Mouse (Mus musculus) liver, embryonic 15.5 days (tissue): ENCODE measurements around the gene Snrpd2. TPM values are rescaled to one million over a fixed set of nuclear protein-coding genes. Genes with fewer than 3 reads are reported as not detected.

Source experiments
- ATAC-seq: fragments of 200-750 bp; cut with Nextera tagmentation; 2 replicates; pipeline ENCODE4 v1.8.0; 2017; ENCODE audit warnings: moderate number of reproducible peaks, mild to moderate bottlenecking, moderate library complexity; ENCODE audit not compliant: insufficient read depth
- H3K27ac ChIP-seq: fragments of 300-500 bp; sonication (generic); replicated peaks from 2 replicates; pipeline ENCODE4 v1.5.1; 2015; ENCODE audit warnings: mild to moderate bottlenecking, inconsistent platforms
- H3K27me3 ChIP-seq: fragments of 300-500 bp; sonication (generic); 2 replicates; pipeline ENCODE4 v1.6.1; 2015; ENCODE audit warnings: mild to moderate bottlenecking, inconsistent platforms
- H3K36me3 ChIP-seq: fragments of 300-500 bp; sonication (generic); replicated peaks from 2 replicates; pipeline ENCODE4 v1.6.1; 2015; ENCODE audit warnings: moderate library complexity, mild to moderate bottlenecking, inconsistent platforms
- H3K4me1 ChIP-seq: fragments of 300-500 bp; sonication (generic); replicated peaks from 2 replicates; pipeline ENCODE4 v1.6.1; 2015; ENCODE audit warnings: inconsistent platforms
- H3K4me2 ChIP-seq: fragments of 300-500 bp; sonication (generic); 2 replicates; pipeline ENCODE4 v1.6.1; 2015; ENCODE audit warnings: moderate library complexity, mild to moderate bottlenecking, inconsistent platforms
- H3K4me3 ChIP-seq: fragments of 300-500 bp; sonication (generic); replicated peaks from 2 replicates; pipeline ENCODE4 v1.5.1; 2015; ENCODE audit warnings: mild to moderate bottlenecking, inconsistent platforms
- H3K9ac ChIP-seq: fragments of 300-500 bp; sonication (generic); 2 replicates; pipeline ENCODE4 v1.6.1; 2015; ENCODE audit warnings: moderate library complexity, mild to moderate bottlenecking, inconsistent platforms
- H3K9me3 ChIP-seq: fragments of 300-500 bp; sonication (generic); replicated peaks from 2 replicates; pipeline ENCODE4 v1.6.1; 2016; ENCODE audit warnings: inconsistent platforms
- WGBS: fragments of 180-500 bp; shearing (Covaris S2); methylation state at CpG from one replicate; pipeline ENCODE4 v1.1.7; 2015; ENCODE audit warnings: mixed read lengths; ENCODE audit not compliant: insufficient replicate concordance; 5-methylcytosine and 5-hydroxymethylcytosine counted together
- polyA plus RNA-seq: library from polyadenylated mRNA; unstranded; fragments of >200 nt; fragmentation: Nextera tagmentation; extraction: Ambion mirVana; gene quantifications from 2 replicates; pipeline ENCODE4 v1.2.1, GENCODE M21; 2015

The Snrpd2 gene
- polyA plus RNA-seq, 1 experiment from 2014 or later, result 55.6 TPM

- Histone ChIP-seq H3K9me3 (no peaks in the 10 kb centered on the region), H3K9ac (no peak overlapping the region), H3K36me3 (no peaks in the 10 kb centered on the region), H3K4me1 (peaks cover 37% of the 10 kb centered on the region), H3K4me2 (peak overlapping the region; percentile 48), H3K27ac (no peak overlapping the region), H3K27me3 (peaks cover 91% of the 10 kb centered on the region), H3K4me3 (peak overlapping the region; percentile 4; the same call in 1 of the 2 replicates)
- 0 out of 2 replicates have a peak, but pooled peaks have one; percentile 37 for ATAC-seq
- WGBS, result 2% methylated on average over 13 of the region's 13 CpGs
Observed at GRCm38 (mm10) chr7:19164978-19165377, 15.5 kb downstream of the Snrpd2 start.

- Histone ChIP-seq H3K4me2 (peak within 1 kb of the TSS; percentile 48), H3K4me1 (peaks cover 28% of the 10 kb centered on the region), H3K27ac (no peak within 1 kb of the TSS), H3K4me3 (peak within 1 kb of the TSS; percentile 4; the same call in 1 of the 2 replicates), H3K9ac (no peak within 1 kb of the TSS), H3K9me3 (no peaks in the 10 kb centered on the region), H3K27me3 (peaks cover 86% of the 10 kb centered on the region), H3K36me3 (no peaks in the 10 kb centered on the region)
- no peak for ATAC-seq
- WGBS, result 9% methylated on average over 14 of the region's 14 CpGs
Observed at GRCm38 (mm10) chr7:19165656-19166423, 16.3 kb downstream of the Snrpd2 start, which contains the start of gene Gipr. TSS of gene Gipr (minus strand) at chr7:19166127.

GRCm38 (mm10) chr7:19166990-19167389 is 17.5 kb downstream of the Snrpd2 start:
- Histone ChIP-seq H3K9me3 (no peaks in the 10 kb centered on the region), H3K36me3 (no peaks in the 10 kb centered on the region), H3K9ac (no peak overlapping the region), H3K27me3 (peaks cover 87% of the 10 kb centered on the region), H3K4me2 (no peak overlapping the region), H3K4me3 (no peak overlapping the region), H3K27ac (no peak overlapping the region), H3K4me1 (peaks cover 30% of the 10 kb centered on the region)
- ATAC-seq, result no peak
- WGBS, result 62% methylated on average over 3 of the region's 3 CpGs

GRCm38 (mm10) chr7:19169506-19169905 is 20.0 kb downstream of the Snrpd2 start:
- H3K36me3 ChIP-seq, result no peaks in the 10 kb centered on the region
- peaks cover 86% of the 10 kb centered on the region for H3K27me3 ChIP-seq
- H3K4me1 ChIP-seq, result peaks cover 31% of the 10 kb centered on the region
- no peaks in the 10 kb centered on the region for H3K9me3 ChIP-seq
- 41% methylated on average over 10 of the region's 10 CpGs for WGBS
- no peak overlapping the region for H3K4me3 ChIP-seq
- no peak for ATAC-seq
- no peak overlapping the region for H3K4me2 ChIP-seq
- no peak overlapping the region for H3K27ac ChIP-seq
- H3K9ac ChIP-seq, result no peak overlapping the region

GRCm38 (mm10) chr7:19170142-19170541 is 20.6 kb downstream of the Snrpd2 start:
- H3K9me3 ChIP-seq, result no peaks in the 10 kb centered on the region
- 0 out of 2 replicates have a peak overlapping the region, but pooled peaks have one; percentile 15 for H3K27ac ChIP-seq
- no peak overlapping the region for H3K4me3 ChIP-seq
- H3K27me3 ChIP-seq, result peaks cover 85% of the 10 kb centered on the region
- no peaks in the 10 kb centered on the region for H3K36me3 ChIP-seq
- H3K4me1 ChIP-seq, result peaks cover 25% of the 10 kb centered on the region
- no peak overlapping the region for H3K9ac ChIP-seq
- 54% methylated on average over 8 of the region's 8 CpGs for WGBS
- ATAC-seq, result no peak
- H3K4me2 ChIP-seq, result no peak overlapping the region

- 27% methylated on average over 8 of the region's 8 CpGs for WGBS
- H3K9ac ChIP-seq, result no peak overlapping the region
- no peak overlapping the region for H3K4me3 ChIP-seq
- no peaks in the 10 kb centered on the region for H3K36me3 ChIP-seq
- H3K27me3 ChIP-seq, result peaks cover 87% of the 10 kb centered on the region
- ATAC-seq, result no peak
- H3K9me3 ChIP-seq, result 0 out of 2 replicates have a peak, but pooled peaks cover 4% of the 10 kb centered on the region
- no peak overlapping the region for H3K27ac ChIP-seq
- peaks cover 23% of the 10 kb centered on the region for H3K4me1 ChIP-seq
- H3K4me2 ChIP-seq, result no peak overlapping the region
Observed at GRCm38 (mm10) chr7:19171831-19172230, 22.3 kb downstream of the Snrpd2 start.

GRCm38 (mm10) chr7:19172874-19173273 is 23.4 kb downstream of the Snrpd2 start:
- H3K4me3 ChIP-seq, result 0 out of 2 replicates have a peak overlapping the region, but pooled peaks have one; percentile 15
- WGBS, result 4% methylated on average over 17 of the region's 17 CpGs
- H3K9ac ChIP-seq, result no peak overlapping the region
- H3K27me3 ChIP-seq, result peaks cover 87% of the 10 kb centered on the region
- no peak overlapping the region for H3K27ac ChIP-seq
- peak overlapping the region; percentile 44 for H3K4me2 ChIP-seq
- no peaks in the 10 kb centered on the region for H3K36me3 ChIP-seq
- no peak for ATAC-seq
- H3K4me1 ChIP-seq, result peaks cover 26% of the 10 kb centered on the region
- H3K9me3 ChIP-seq, result 0 out of 2 replicates have a peak, but pooled peaks cover 4% of the 10 kb centered on the region

GRCm38 (mm10) chr7:19175708-19176515 is 26.4 kb downstream of the Snrpd2 start, which contains the start of gene Eml2:
TSS of gene Eml2 (plus strand) at chr7:19176421.
- H3K27me3 ChIP-seq, result peaks cover 94% of the 10 kb centered on the region
- 4% methylated on average over 30 of the region's 30 CpGs for WGBS
- H3K9ac ChIP-seq, result no peak within 1 kb of the TSS
- H3K4me2 ChIP-seq, result 0 out of 2 replicates have a peak within 1 kb of the TSS, but pooled peaks have one; percentile 4
- ATAC-seq, result no peak
- H3K4me3 ChIP-seq, result no peak within 1 kb of the TSS; the same call in 1 of the 2 replicates
- 0 out of 2 replicates have a peak, but pooled peaks cover 4% of the 10 kb centered on the region for H3K9me3 ChIP-seq
- H3K4me1 ChIP-seq, result peaks cover 56% of the 10 kb centered on the region
- H3K27ac ChIP-seq, result no peak within 1 kb of the TSS
- H3K36me3 ChIP-seq, result no peaks in the 10 kb centered on the region

GRCm38 (mm10) chr7:19176516-19176947 is 27.0 kb downstream of the Snrpd2 start:
- H3K36me3 ChIP-seq, result no peaks in the 10 kb centered on the region
- H3K4me3 ChIP-seq, result no peak overlapping the region
- H3K9me3 ChIP-seq, result 0 out of 2 replicates have a peak, but pooled peaks cover 4% of the 10 kb centered on the region
- H3K27me3 ChIP-seq, result peaks cover 96% of the 10 kb centered on the region
- 10% methylated on average over 21 of the region's 21 CpGs for WGBS
- no peak overlapping the region for H3K27ac ChIP-seq
- H3K4me1 ChIP-seq, result peaks cover 62% of the 10 kb centered on the region
- 0 out of 2 replicates have a peak overlapping the region, but pooled peaks have one; percentile 4 for H3K4me2 ChIP-seq
- no peak overlapping the region for H3K9ac ChIP-seq
- no peak for ATAC-seq

GRCm38 (mm10) chr7:19177216-19177615 is 27.7 kb downstream of the Snrpd2 start:
- 60% methylated on average over 7 of the region's 7 CpGs for WGBS
- H3K27me3 ChIP-seq, result peaks cover 91% of the 10 kb centered on the region
- H3K4me2 ChIP-seq, result no peak overlapping the region
- H3K4me3 ChIP-seq, result no peak overlapping the region
- 0 out of 2 replicates have a peak, but pooled peaks cover 4% of the 10 kb centered on the region for H3K9me3 ChIP-seq
- peaks cover 61% of the 10 kb centered on the region for H3K4me1 ChIP-seq
- no peak overlapping the region for H3K27ac ChIP-seq
- no peak for ATAC-seq
- H3K9ac ChIP-seq, result no peak overlapping the region
- H3K36me3 ChIP-seq, result no peaks in the 10 kb centered on the region
